Mouse (Mus musculus) layer of hippocampus, adult 8-10 months (tissue): ENCODE data around the gene Guca2b. TPM values are rescaled to one million over a fixed set of nuclear protein-coding genes. Genes with fewer than 3 reads are reported as not detected.

Experiments used
- total RNA-seq, 4 experiments: library from RNA; stranded (reverse); gene quantifications; 2 replicates each; pipeline ENCODE4 v1.2.4; 2022

Gene Guca2b
- total RNA-seq, 4 experiments from 2014 or later, result not detected

Other genes starting within 250 kb of the Guca2b start
- 10 to 100 TPM; 20.5 to 25.5 (median 22.6) TPM for gene Ccdc30, start 243.4 kb downstream of the Guca2b start, total RNA-seq
- 1 to 10 TPM; 3.9 to 8.8 (median 5.9) TPM for gene Ppcs, start 236.5 kb downstream of the Guca2b start, total RNA-seq
- under 1 TPM in 3 of 4 experiments, not detected in 1; 0.48 to 0.94 (median 0.55) TPM for gene Zmynd12, start 236.1 kb downstream of the Guca2b start, total RNA-seq
- gene Rimkla, start 166.3 kb downstream of the Guca2b start, total RNA-seq, result 10 to 100 TPM; 11.8 to 18.2 (median 13.2) TPM
- gene Foxj3, start 122.0 kb downstream of the Guca2b start, total RNA-seq, result 10 to 100 TPM; 71.9 to 96.3 (median 78.0) TPM
- 10 to 100 TPM; 20.4 to 23.7 (median 21.5) TPM for gene Frg2f1, start 119.4 kb downstream of the Guca2b start, total RNA-seq
- not detected for gene Guca2a, start 21.2 kb downstream of the Guca2b start, total RNA-seq
- gene Hivep3, start 74.8 kb upstream of the Guca2b start, total RNA-seq, result 10 to 100 TPM; 47.7 to 56.0 (median 51.0) TPM